Mouse (Mus musculus): ENCODE data around the gene Adam12.

Gene Adam12

DNA sequence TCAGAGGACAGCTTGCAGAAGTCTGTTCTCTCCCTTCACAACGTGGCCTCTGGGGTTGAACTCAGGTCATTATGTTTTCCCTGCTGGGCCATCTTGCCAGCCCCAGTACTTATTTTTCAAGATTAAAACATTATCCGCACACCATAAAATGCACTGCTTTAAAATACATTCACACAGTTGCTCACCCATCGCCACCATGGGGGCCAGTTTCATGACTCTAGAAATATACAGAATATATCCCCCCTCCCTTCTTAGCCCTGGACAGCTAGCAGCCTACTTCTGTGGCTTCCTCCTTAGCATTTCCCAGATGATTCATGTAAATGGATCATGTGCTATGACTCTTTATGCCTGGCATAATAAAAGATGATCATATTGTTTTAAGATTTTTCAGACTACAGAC, 355.8 kb downstream of the Adam12 start:
- DNase-seq (ENCODE audit: low read depth, low spot score) = no peak

DNA sequence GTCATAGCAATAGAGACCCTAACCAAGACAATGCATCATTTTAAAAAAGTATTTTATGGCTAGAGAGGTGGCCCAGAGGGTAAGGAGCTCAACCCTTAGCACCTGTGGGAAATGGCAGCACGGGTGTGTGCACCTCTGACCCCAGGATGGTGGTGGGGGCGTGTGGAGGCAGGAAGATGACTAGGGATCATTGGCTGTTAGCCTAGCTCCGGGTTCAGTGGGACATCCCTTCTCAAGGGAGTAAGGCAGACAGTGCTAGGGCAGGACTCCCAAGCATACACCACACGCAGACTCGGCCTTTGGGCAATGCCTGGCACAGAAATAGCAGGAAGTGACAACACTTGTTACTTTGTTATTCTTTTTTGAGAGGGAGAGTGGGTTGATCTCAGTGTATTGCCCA, 359.2 kb downstream of the Adam12 start:
- no peak for DNase-seq (ENCODE audit: low read depth, low spot score)

DNA sequence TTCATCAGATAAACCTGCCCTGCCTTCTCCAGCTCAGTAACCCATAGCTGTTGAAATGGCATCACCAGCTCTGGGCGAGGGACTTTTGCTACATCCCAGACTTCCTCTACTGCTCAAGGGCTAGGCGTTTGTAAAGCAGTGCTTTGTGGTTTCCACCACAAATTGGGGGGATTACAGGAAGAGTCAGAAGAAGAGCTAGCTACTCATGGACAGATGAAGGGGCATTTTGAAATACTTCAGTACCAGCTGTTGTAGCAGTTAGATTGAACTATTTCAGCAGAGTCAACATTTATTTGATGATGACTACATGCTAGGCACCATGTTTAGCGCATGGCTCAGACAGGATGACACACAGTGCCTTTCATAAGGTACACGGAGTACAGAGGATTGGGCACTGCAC, 361.7 kb downstream of the Adam12 start:
- no peak for DNase-seq (ENCODE audit: low read depth, low spot score)

DNA sequence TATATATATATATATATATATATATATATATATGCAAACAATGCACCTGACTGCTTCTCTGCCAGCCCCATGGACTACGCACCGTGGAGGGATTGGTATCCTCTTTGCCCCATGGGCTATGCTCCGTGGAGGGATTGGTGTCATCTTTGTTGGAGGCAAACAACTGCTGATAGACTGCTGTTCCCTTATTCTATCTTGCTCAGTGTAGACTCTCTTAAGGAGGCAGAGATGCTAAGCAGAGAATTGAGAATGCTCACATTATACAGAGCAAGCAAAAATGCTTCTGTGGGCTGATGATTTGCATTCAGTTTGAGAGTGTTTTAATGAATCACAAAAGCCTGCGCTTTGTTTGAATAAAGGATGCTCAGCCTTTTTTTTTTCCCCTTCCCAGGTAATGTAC, 368.3 kb downstream of the Adam12 start:
- no peak for DNase-seq (ENCODE audit: low read depth, low spot score)

DNA sequence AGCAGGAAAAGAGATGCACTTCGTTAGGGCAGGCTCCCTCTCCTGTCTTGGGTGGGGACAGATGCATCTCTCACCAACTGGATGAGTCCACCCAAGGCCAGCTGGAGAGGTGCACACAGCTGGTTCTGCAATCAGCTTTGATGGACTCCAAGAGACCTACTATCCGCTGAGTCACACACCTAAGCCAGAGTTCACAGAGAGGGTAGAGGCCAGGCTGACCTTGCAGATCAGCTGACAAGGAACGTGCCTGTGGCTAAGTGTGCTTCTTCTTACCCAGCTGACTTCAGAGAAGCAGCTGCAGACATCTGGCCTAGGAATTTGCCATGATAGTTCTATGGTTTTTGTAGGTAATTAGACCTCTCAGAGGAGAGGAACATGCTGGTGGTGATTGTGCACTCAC, 368.8 kb downstream of the Adam12 start:
- no peak for DNase-seq (ENCODE audit: low read depth, low spot score)

DNA sequence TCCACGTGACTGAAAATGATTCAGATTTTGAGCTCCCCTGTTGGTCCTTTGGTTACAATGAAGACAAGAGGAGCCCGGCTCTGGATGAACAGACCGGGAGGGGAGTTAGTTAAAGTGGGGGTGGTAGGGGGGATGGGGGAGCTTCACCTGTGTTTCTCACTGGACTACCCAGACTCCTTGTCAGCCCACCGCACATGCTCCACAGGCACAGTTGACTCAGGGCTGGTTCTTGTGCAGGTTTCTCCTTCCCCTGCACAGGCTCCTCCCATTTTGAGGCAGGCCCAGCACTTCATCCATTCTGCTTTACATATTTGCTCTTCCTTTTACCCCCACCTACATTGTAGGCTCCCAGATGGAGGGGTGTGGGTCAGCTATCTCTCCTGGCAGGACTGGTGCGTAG, 369.2 kb downstream of the Adam12 start:
- no peak for DNase-seq (ENCODE audit: low read depth, low spot score)

DNA sequence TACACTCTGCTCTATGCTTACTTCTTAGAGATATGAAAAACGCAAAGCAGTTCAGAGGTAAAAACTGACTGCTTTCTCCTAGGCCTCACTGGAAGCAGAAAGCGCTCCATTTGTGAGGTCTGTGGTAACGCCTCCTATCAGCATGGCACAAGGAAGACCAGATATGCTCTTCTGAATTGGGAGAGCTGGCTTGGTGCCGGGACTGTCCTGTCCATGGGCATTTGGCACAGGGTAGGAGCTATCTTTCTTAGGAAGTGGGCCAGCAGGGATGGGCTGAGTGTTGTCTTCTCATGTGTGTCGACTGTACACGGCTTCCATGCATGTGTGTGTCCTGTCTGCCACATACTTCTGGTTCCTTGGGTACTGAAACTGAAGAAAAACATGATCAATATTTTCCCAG, 369.7 kb downstream of the Adam12 start:
- DNase-seq (ENCODE audit: low read depth, low spot score) = no peak

DNA sequence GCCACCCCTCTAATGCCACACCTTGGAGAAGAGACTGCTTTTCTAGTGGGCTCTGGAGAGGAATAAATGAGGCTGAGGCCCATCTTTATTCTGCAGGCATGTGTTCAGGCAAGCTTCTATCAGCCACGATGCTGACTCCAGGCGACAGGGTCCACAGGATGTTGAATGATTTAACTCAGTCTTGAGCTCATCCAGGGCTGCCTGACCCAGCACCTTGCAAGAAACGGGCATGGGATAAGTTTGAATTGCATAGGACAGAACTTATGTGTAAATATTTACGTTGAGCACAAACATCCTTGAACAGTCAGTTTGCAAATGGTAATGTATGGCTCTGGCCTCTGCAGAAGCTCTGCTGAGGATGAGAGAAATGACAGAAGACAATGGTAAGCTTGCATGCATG, 372.4 kb downstream of the Adam12 start:
- no peak for DNase-seq (ENCODE audit: low read depth, low spot score)

DNA sequence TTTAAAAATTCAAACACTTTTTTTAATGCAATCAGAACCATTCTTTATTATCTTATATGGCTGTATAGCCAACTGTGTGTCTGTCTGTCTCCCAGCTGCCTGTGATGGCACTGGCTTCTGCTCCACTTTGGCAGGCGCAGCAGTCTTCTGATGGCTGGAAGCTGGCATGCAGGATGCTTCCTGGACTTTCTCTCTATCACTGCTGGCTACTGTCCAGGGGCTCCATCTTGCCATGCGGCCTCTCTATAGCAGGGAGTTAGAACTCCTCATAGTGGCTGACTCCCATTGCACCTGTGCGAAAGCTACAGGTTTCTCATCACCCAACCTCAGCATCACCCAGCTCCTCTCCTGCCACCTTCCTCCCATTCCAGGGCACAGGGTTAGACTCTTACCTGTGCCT, 373.4 kb downstream of the Adam12 start:
- no peak for DNase-seq (ENCODE audit: low read depth, low spot score)

DNA sequence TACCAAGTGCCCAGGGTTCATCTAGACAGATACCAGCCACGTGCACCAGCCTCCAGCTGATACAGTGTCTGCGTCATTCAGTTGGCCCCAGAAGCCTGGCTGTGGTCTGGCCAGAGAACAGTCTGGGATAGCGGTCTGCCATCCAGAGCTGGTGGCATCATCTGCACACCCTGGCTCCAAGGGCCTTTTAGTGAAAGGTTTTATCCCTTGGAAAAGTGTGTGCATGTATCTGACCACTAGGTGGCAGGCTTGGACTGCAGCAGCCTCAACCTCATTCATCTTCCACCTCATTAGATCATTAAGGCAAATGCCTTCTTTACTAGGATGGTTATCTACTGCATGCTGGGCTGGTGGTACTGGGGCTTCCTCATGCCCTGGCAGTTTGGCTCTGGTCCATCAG, 375.7 kb downstream of the Adam12 start:
- peak; percentile 66 for DNase-seq (ENCODE audit: low read depth, low spot score)

DNA sequence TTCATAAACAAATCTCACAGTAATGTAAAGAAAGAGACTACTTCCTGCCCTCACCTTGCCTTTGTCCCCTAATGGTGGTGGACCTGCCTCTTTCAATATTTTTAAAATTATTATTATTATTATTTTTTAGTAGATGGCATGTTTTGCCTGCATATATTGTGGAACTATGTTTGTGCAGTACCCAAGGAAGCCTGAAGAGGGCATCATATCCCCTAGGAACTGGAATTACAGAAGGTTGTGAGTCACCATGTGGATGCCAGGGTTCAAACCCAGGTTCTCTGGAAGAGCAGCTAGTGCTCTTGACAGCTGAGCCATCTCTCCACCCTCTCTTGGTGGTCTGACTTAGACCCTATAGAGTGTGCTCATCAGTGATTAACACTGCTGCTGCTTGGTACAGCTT, 381.2 kb downstream of the Adam12 start:
- peak; percentile 12 for DNase-seq (ENCODE audit: low read depth, low spot score)

DNA sequence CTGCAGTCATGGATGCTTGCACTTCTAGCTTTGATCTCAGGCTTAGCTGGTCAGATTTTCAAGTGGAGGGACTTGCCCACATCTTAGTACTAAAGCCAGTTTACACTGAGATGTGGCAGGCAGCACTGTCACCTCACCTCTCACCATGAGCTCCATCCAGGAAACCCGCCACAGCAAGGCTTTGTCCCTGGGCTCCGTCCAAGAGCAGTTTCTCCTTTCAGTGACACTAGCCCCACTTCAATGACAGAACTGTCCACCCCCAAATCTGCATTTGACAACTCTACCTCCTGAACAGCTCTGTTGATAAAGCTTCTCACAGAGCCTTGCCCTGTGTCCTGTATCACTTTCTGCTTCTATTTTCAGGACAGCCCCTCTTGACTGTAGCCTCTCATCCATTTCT, 383.8 kb downstream of the Adam12 start:
- no peak for DNase-seq (ENCODE audit: low read depth, low spot score)

DNA sequence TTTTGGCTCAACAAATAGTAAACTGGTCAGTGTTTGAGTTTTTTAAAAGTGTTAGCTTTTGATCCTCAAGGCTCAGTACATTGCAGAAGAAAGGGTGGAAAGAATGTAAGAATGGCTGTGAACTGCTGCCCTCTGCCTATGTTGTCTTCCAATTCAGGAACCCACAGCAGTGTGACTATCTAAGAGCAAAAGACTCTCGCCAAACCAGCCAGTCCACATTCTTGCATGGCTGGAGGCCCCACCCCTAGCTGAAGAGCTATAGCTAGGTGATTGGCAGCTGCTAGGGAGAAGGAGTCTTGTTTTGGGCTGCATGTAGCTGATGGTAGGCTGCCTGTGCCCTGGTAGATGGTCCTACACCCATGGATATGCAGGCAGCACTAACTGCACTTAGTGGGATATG, 384.8 kb downstream of the Adam12 start:
- DNase-seq (ENCODE audit: low read depth, low spot score) = no peak

DNA sequence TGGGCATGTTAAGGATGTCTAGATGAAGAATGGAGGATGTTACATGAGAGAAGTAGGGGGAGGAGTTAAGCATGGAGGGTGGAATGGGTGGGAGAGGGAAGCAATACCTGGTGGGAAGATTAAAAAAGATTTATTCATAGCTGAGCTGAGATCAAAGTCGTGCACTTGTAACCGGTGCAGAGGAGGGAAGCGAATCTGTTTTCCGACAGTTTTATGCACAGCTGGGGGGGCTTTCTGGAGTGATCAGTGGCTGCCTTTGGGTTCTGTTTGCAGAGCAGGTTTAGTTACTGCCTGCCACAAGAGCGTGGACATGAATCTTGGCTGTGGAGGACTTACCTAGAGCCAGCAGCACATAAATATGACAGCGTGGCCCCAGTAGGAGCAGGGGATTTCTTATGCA, 389.9 kb downstream of the Adam12 start:
- no peak for DNase-seq (ENCODE audit: low read depth, low spot score)

DNA sequence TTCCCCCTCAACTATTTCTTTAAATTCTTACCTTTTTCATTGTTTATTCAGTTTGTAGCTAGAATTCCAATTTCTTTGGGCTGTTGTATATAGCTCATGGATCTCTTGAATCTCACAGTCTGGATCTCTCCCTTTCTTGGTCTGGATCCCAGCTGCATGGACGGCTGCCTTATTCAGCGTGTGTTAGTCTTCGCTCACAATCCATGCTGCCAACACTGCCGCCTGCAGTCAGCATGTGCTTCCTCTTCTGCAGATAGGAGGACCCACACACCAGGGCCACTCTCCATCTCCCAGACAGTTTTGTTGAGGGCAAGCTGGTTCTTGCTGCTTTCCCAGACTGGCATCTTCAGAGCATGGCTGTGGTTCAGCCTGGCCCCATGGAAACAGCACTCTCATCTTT, 392.4 kb downstream of the Adam12 start:
- DNase-seq (ENCODE audit: low read depth, low spot score) = no peak

Measured in ES-CJ7 (cell line).